Mouse (Mus musculus) liver, embryonic 14.5 days (tissue): ENCODE data around the gene Pde6g. TPM values are rescaled to one million over a fixed set of nuclear protein-coding genes. Genes with fewer than 3 reads are reported as not detected.

Source experiments
- ATAC-seq: fragments of 200-750 bp; cut with Nextera tagmentation; 2 replicates; pipeline ENCODE4 v1.8.0; 2017; ENCODE audit warnings: moderate number of reproducible peaks, mild to moderate bottlenecking, moderate library complexity; ENCODE audit not compliant: insufficient read depth
- DNase-seq, 3 experiments: peaks; one replicate each; pipeline ENCODE4 v3.0.0-alpha.2; 2012 to 2013; ENCODE audit warnings: low read depth in 3 of 3, low spot score in 3 of 3
- H3K27ac ChIP-seq: fragments of 300-500 bp; sonication (generic); 2 replicates; pipeline ENCODE4 v1.5.1; 2014; ENCODE audit warnings: moderate library complexity, mild to moderate bottlenecking, control low read depth, inconsistent platforms
- H3K27me3 ChIP-seq: fragments of 300-500 bp; sonication (generic); 2 replicates; pipeline ENCODE4 v1.6.1; 2014; ENCODE audit warnings: mild to moderate bottlenecking, low read length, moderate library complexity; ENCODE audit not compliant: control insufficient read depth, insufficient read depth
- H3K36me3 ChIP-seq: fragments of 300-500 bp; sonication (generic); replicated peaks from 2 replicates; pipeline ENCODE4 v1.6.1; 2014; ENCODE audit warnings: low read depth; ENCODE audit not compliant: control insufficient read depth, insufficient read depth
- H3K4me1 ChIP-seq, 2 experiments: fragments of 200-500 bp in 1 of 2; fragments of 300-500 bp in 1 of 2; sonication (generic) in 1 of 2; replicated peaks; 2 replicates each; pipeline ENCODE4 v1.6.1; 2012 to 2014; ENCODE audit warnings: antibody characterized with exemption in 1 of 2, inconsistent platforms in 1 of 2, low read length in 1 of 2; ENCODE audit not compliant: control insufficient read depth in 2 of 2, insufficient read depth in 2 of 2
- H3K4me2 ChIP-seq: fragments of 300-500 bp; sonication (generic); 2 replicates; pipeline ENCODE4 v1.6.1; 2014; ENCODE audit warnings: low read depth, mild to moderate bottlenecking, control low read depth, moderate library complexity
- H3K4me3 ChIP-seq, 2 experiments: fragments of 200-500 bp in 1 of 2; fragments of 300-500 bp in 1 of 2; sonication (generic) in 1 of 2; 2 replicates each; pipeline ENCODE4 v1.5.1; 2012 to 2014; ENCODE audit warnings: low read depth in 2 of 2, low read length in 2 of 2, mild to moderate bottlenecking in 2 of 2, control low read depth in 1 of 2, inconsistent platforms in 1 of 2, moderate library complexity in 1 of 2; ENCODE audit not compliant: insufficient read depth in 1 of 2
- H3K9ac ChIP-seq: fragments of 300-500 bp; sonication (generic); replicated peaks from 2 replicates; pipeline ENCODE4 v1.6.1; 2014; ENCODE audit warnings: mild to moderate bottlenecking, control low read depth, moderate library complexity
- H3K9me3 ChIP-seq: fragments of 300-500 bp; sonication (generic); 2 replicates; pipeline ENCODE4 v1.6.1; 2016; ENCODE audit warnings: low read length, mixed read lengths; ENCODE audit not compliant: control insufficient read depth
- CTCF ChIP-seq: IDR thresholded peaks from 2 replicates; pipeline ENCODE4 v1.5.1; 2016; ENCODE audit warnings: antibody characterized with exemption, low read depth, control low read depth
- EP300 ChIP-seq: IDR thresholded peaks from 2 replicates; pipeline ENCODE4 v1.6.1; 2016; ENCODE audit warnings: antibody characterized with exemption, low read depth
- WGBS: fragments of 180-500 bp; shearing (Covaris S2); extraction: QIAGEN DNeasy Blood & Tissue Kit; methylation state at CpG from one replicate; pipeline ENCODE4 v1.1.7; 2014; ENCODE audit not compliant: insufficient replicate concordance; 5-methylcytosine and 5-hydroxymethylcytosine counted together
- polyA plus RNA-seq, 2 experiments: library from polyadenylated mRNA; depleted of rRNA in 1 of 2; stranded (reverse) in 1 of 2; unstranded in 1 of 2; fragments of >200 nt; fragmentation: Nextera tagmentation in 1 of 2; extraction: Ambion mirVana in 1 of 2; gene quantifications; 2 replicates each; pipeline versions ENCODE4 v1.2.1 to v1.2.3; 2012 to 2014

Pde6g gene
- polyA plus RNA-seq (2012; rRNA removed): 0.19 and 0.25 TPM in 2 replicates
- 0.15 and 0.23 TPM in 2 replicates for polyA plus RNA-seq (2014; fragmentation: Nextera tagmentation; extraction: Ambion mirVana)

DNA sequence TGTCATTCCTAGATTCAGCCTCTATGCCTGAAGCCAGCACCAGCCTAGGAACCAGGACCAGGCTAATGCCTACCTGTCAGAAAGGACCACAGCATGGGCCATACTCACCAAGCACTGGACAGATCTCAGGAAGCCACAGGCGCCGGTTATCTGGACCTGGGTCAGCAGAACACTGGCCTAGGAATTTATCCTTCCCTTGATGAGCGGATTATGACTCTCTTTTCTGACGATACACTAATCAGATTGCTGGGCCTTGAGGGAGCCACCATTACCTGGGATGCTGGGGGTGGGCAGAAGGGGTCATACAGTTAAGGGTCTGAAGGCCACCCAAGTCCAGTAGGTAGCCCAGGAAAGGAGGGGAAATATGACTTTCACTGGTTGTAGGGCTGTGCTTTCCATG, at the start of gene Pde6g:
TSS of gene Pde6g (minus strand) at position 195 of the 400 bp plus-strand sequence.
- Histone ChIP-seq H3K9ac (no peak within 1 kb of the TSS), H3K36me3 (no peaks in the 10 kb centered on the region), H3K27ac (no peak within 1 kb of the TSS), H3K4me1 (peaks cover 19 to 27% of the 10 kb centered on the region in 2 experiments), H3K4me2 (no peak within 1 kb of the TSS), H3K9me3 (no peaks in the 10 kb centered on the region), H3K4me3 (no peak within 1 kb of the TSS), H3K27me3 (no peaks in the 10 kb centered on the region)
- 73% methylated on average over 4 of the region's 4 CpGs for WGBS
- TF ChIP-seq CTCF (no peak), EP300 (no peak)
- DNase-seq: no peak
- no peak for ATAC-seq

DNA sequence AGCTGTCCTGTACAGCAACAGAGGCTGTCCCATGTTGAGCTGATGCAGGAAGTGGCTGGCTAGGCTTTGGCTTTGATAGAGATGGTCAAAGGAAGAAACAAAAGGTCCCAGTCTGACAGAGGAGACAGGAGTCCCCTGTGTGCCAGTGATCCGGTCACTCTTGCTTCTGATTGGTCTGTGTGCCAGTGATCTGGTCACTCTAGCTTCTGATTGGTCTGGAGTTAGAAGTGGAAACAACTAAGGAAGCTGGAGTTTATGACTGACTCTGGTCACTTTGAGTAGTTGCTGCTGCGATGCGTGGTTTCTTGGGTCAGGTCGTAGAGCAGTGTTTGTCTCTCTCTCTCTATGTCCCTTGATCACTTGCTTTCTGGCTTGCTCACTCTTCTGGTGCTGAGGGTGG, 48.4 kb upstream of the Pde6g start:
- TF ChIP-seq EP300 (no peak), CTCF (no peak)
- no peak for ATAC-seq
- Histone ChIP-seq H3K4me3 (no peak overlapping the region), H3K27me3 (no peaks in the 10 kb centered on the region), H3K36me3 (peaks cover 4% of the 10 kb centered on the region), H3K9ac (no peak overlapping the region), H3K4me1 (peaks cover 0 to 3% of the 10 kb centered on the region in 2 experiments; a peak in 1 of 4 replicates), H3K27ac (no peak overlapping the region), H3K9me3 (no peaks in the 10 kb centered on the region), H3K4me2 (no peak overlapping the region)
- WGBS: 65% methylated on average over 4 of the region's 4 CpGs
- DNase-seq: no peak

DNA sequence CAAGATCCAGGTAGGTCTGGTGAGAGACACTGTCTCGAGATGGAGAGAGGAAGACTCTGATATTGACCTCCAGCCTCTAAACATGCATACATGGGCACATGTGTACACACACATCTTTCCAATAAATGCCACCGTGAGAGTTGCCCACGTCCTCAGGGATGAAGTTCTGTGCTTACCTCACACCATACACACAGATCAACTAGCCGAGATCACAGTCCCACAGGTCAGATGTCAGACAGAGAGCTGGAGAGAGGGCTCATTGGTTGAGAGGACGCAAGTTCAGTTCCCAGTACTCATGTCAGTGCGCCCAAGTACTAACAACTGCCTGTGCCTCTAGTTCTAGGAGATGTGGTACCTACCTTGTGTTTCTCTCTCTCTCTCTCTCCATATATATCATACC, 47.7 kb upstream of the Pde6g start:
- Histone ChIP-seq H3K4me2 (no peak overlapping the region), H3K36me3 (peaks cover 6% of the 10 kb centered on the region), H3K4me1 (0 out of 4 replicates have a peak, but pooled peaks cover 0 to 1% of the 10 kb centered on the region in 2 experiments), H3K9me3 (no peaks in the 10 kb centered on the region), H3K27ac (no peak overlapping the region), H3K27me3 (no peaks in the 10 kb centered on the region), H3K9ac (no peak overlapping the region), H3K4me3 (no peak overlapping the region)
- WGBS: 48% methylated on average over 6 of the region's 6 CpGs
- TF ChIP-seq CTCF (no peak), EP300 (no peak)
- ATAC-seq: no peak
- no peak for DNase-seq

DNA sequence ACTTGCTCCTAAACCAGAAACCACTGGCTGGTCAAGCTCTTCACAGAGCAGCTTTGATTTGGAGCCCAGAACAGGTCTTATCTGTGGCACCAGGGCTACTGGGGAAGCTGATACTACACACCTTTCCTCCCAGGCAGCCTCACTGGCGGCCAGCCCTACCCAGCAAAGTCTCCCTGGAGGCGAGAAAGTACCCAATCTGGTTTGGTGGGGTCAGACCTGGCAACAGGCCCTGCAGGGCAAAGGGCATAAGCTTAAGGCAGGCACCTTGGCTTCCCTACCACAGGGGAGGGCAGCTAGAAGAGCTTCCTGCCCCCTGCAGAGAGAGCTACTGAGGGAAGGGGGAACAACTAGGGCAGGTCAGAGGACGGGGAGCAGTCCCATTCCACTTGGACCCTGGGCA, 47.1 kb upstream of the Pde6g start:
- peaks cover 10% of the 10 kb centered on the region for H3K36me3 ChIP-seq
- ATAC-seq (no peak), DNase-seq (no peak)
- no peak overlapping the region for H3K27ac ChIP-seq
- H3K9me3 ChIP-seq: no peaks in the 10 kb centered on the region
- TF ChIP-seq EP300 (no peak), CTCF (no peak)
- H3K27me3 ChIP-seq: no peaks in the 10 kb centered on the region
- WGBS: 10% methylated on average over 3 of the region's 3 CpGs
- no peak overlapping the region for H3K9ac ChIP-seq
- no peak overlapping the region for H3K4me2 ChIP-seq
- no peaks in the 10 kb centered on the region for H3K4me1 ChIP-seq
- no peak overlapping the region for H3K4me3 ChIP-seq

DNA sequence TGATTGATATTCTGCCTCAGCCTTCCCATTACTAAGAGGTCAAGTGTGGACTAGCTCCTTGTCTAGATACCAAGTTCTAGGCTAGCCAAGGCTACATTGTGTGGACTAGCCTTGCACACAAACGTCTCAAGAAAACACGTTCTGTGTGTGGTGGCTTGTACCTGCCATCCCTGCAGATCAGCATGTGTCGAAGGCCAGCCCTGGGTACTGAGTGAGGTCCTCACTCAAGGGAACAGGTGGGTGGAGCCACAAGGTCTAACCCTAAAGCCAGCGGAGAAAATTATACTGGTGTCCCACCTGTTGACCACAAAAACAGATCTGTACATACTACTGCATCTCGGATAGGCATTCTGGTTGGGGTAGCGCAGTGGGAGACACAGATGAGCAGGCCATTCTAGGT, 46.6 kb upstream of the Pde6g start:
- H3K4me2 ChIP-seq: no peak overlapping the region
- H3K4me1 ChIP-seq: no peaks in the 10 kb centered on the region
- no peak overlapping the region for H3K4me3 ChIP-seq
- ATAC-seq (no peak), DNase-seq (no peak)
- no peaks in the 10 kb centered on the region for H3K9me3 ChIP-seq
- peaks cover 13% of the 10 kb centered on the region for H3K36me3 ChIP-seq
- H3K27me3 ChIP-seq: no peaks in the 10 kb centered on the region
- TF ChIP-seq CTCF (no peak), EP300 (no peak)
- WGBS: 57% methylated on average over 6 of the region's 6 CpGs
- no peak overlapping the region for H3K9ac ChIP-seq
- no peak overlapping the region for H3K27ac ChIP-seq
